Mouse (Mus musculus) lung, postnatal 0 days (tissue): ENCODE results near the gene Dlg2. TPM values are rescaled to one million over a fixed set of nuclear protein-coding genes. Genes with fewer than 3 reads are reported as not detected.

Experiments
- ATAC-seq: fragments of 200-750 bp; cut with Nextera tagmentation; 2 replicates; pipeline ENCODE4 v1.8.0; 2017; ENCODE audit warnings: moderate library complexity
- DNase-seq: peaks from one replicate; pipeline ENCODE4 v3.0.0-alpha.2; 2016; ENCODE audit warnings: low spot score
- H3K27ac ChIP-seq: fragments of 300-500 bp; sonication (generic); 2 replicates; pipeline ENCODE4 v1.5.1; 2014; ENCODE audit warnings: antibody characterized with exemption, mild to moderate bottlenecking, low read length, mixed read lengths
- H3K27me3 ChIP-seq: fragments of 300-500 bp; sonication (generic); replicated peaks from 2 replicates; pipeline ENCODE4 v1.6.1; 2014; ENCODE audit warnings: low read length, mixed read lengths; ENCODE audit not compliant: insufficient read depth
- H3K36me3 ChIP-seq: fragments of 300-500 bp; sonication (generic); 2 replicates; pipeline ENCODE4 v1.6.1; 2014; ENCODE audit warnings: low read length, mixed read lengths; ENCODE audit not compliant: insufficient read depth
- H3K4me1 ChIP-seq: fragments of 300-500 bp; sonication (generic); 2 replicates; pipeline ENCODE4 v1.6.1; 2014; ENCODE audit warnings: antibody characterized with exemption, low read depth, low read length, mixed read lengths; ENCODE audit not compliant: insufficient read depth
- H3K4me2 ChIP-seq: fragments of 300-500 bp; sonication (generic); replicated peaks from 2 replicates; pipeline ENCODE4 v1.6.1; 2014; ENCODE audit warnings: low read depth, mild to moderate bottlenecking, low read length, moderate library complexity, mixed read lengths
- H3K4me3 ChIP-seq: fragments of 300-500 bp; sonication (generic); 2 replicates; pipeline ENCODE4 v1.5.1; 2014; ENCODE audit warnings: low read depth, low read length
- H3K9ac ChIP-seq: fragments of 300-500 bp; sonication (generic); replicated peaks from 2 replicates; pipeline ENCODE4 v1.6.1; 2014; ENCODE audit warnings: low read depth, mild to moderate bottlenecking
- H3K9me3 ChIP-seq: fragments of 300-500 bp; sonication (generic); 2 replicates; pipeline ENCODE4 v1.6.1; 2016; ENCODE audit warnings: low read length, mixed read lengths
- CTCF ChIP-seq: IDR thresholded peaks from 2 replicates; pipeline ENCODE4 v1.5.1; 2016; ENCODE audit warnings: antibody characterized with exemption, mild to moderate bottlenecking
- EP300 ChIP-seq: IDR thresholded peaks from 2 replicates; pipeline ENCODE4 v1.6.1; 2016; ENCODE audit warnings: antibody characterized with exemption, mild to moderate bottlenecking, control low read depth
- whole genome bisulfite sequencing: fragments of 180-500 bp; shearing (Covaris S2); extraction: QIAGEN DNeasy Blood & Tissue Kit; methylation state at CpG from one replicate; pipeline ENCODE4 v1.1.7; 2014; 5-methylcytosine and 5-hydroxymethylcytosine counted together
- polyA plus RNA-seq: library from polyadenylated mRNA; unstranded; fragments of >200 nt; fragmentation: Nextera tagmentation; extraction: Ambion mirVana; gene quantifications from 2 replicates; pipeline ENCODE4 v1.2.1, GENCODE M21; 2015

The Dlg2 gene
- polyA plus RNA-seq, 1 experiment from 2014 or later = 0.43 TPM

DNA sequence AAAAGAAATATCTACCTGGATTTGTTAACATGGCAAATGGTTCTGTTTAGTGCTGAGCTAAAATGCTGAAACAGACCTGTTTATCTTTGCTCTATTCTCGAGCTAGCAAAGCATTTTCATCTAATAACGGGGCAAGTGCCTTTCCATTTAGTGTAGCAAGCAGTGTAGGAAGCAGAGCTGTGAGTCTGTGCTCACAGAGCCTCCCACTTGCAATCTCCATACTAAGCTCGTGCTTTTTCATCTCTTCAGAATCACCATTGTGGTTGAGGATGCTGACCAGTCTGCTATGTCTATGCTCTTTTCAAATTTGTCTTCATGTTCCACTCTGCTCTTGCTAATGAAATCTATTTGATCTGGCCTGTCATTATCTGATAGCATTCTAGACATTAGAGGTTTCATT is 1002.7 kb downstream of the Dlg2 start:
- H3K27me3 ChIP-seq = no peaks in the 10 kb centered on the region
- TF ChIP-seq EP300 (no peak), CTCF (no peak)
- no peak for DNase-seq
- WGBS = 50% methylated on average over 3 of the region's 3 CpGs
- H3K4me3 ChIP-seq = no peak overlapping the region
- H3K4me2 ChIP-seq = no peak overlapping the region
- no peaks in the 10 kb centered on the region for H3K36me3 ChIP-seq
- H3K9me3 ChIP-seq = no peaks in the 10 kb centered on the region
- H3K27ac ChIP-seq = no peak overlapping the region
- no peak for ATAC-seq
- no peaks in the 10 kb centered on the region for H3K4me1 ChIP-seq
- no peak overlapping the region for H3K9ac ChIP-seq

GRCm38 (mm10) chr7:91481574-91482197 is 1005.2 kb downstream of the Dlg2 start:
- no peak for DNase-seq
- TF ChIP-seq CTCF (no peak), EP300 (no peak)
- Histone ChIP-seq H3K4me3 (no peak overlapping the region), H3K4me2 (no peak overlapping the region), H3K9ac (no peak overlapping the region), H3K36me3 (no peaks in the 10 kb centered on the region), H3K27me3 (no peaks in the 10 kb centered on the region), H3K9me3 (no peaks in the 10 kb centered on the region), H3K27ac (no peak overlapping the region), H3K4me1 (no peaks in the 10 kb centered on the region)
- ATAC-seq = no peak
- 53% methylated on average over 1 of the region's 1 CpGs for WGBS

- no peak overlapping the region for H3K9ac ChIP-seq
- no peak overlapping the region for H3K27ac ChIP-seq
- H3K9me3 ChIP-seq = no peaks in the 10 kb centered on the region
- H3K4me2 ChIP-seq = no peak overlapping the region
- H3K27me3 ChIP-seq = no peaks in the 10 kb centered on the region
- H3K4me1 ChIP-seq = no peaks in the 10 kb centered on the region
- DNase-seq = no peak
- no peak for TF ChIP-seq CTCF
- TF ChIP-seq EP300 = no peak
- H3K4me3 ChIP-seq = no peak overlapping the region
- no peak for ATAC-seq
- no peaks in the 10 kb centered on the region for H3K36me3 ChIP-seq
- WGBS = 79% methylated on average over 3 of the region's 3 CpGs
Measured at GRCm38 (mm10) chr7:91493234-91493633, 1016.8 kb downstream of the Dlg2 start.

DNA sequence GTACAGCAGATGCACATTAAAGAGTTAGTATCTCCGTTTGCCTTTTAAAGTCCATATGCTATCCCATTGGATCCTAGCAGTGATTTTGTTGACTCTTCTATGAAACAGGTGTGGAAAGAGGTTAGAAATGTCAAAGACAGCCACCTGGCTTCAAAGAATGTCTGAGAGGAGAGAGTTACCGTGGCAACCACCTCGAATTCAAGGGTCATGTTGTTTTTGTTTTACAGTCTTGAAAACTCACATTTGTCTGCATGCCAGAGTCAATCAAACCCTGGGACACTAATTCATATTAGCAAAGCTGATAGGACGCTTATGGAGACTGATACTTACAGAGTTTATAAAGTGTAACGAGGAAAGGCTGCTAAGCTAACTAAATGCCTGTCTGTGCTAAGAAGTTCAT is 1019.1 kb downstream of the Dlg2 start:
- ATAC-seq (no peak), DNase-seq (no peak)
- Histone ChIP-seq H3K4me1 (no peaks in the 10 kb centered on the region), H3K27ac (no peak overlapping the region), H3K4me2 (no peak overlapping the region), H3K9me3 (no peaks in the 10 kb centered on the region), H3K9ac (no peak overlapping the region), H3K27me3 (no peaks in the 10 kb centered on the region), H3K4me3 (no peak overlapping the region), H3K36me3 (no peaks in the 10 kb centered on the region)
- 48% methylated on average over 5 of the region's 5 CpGs for WGBS
- no peak for TF ChIP-seq CTCF

- no peaks in the 10 kb centered on the region for H3K9me3 ChIP-seq
- no peaks in the 10 kb centered on the region for H3K4me1 ChIP-seq
- H3K27me3 ChIP-seq = no peaks in the 10 kb centered on the region
- H3K27ac ChIP-seq = no peak overlapping the region
- no peak overlapping the region for H3K4me2 ChIP-seq
- WGBS = 72% methylated on average over 1 of the region's 1 CpGs
- no peak overlapping the region for H3K9ac ChIP-seq
- H3K4me3 ChIP-seq = no peak overlapping the region
- no peak for ATAC-seq
- no peaks in the 10 kb centered on the region for H3K36me3 ChIP-seq
- no peak for DNase-seq
- no peak for TF ChIP-seq CTCF
- no peak for TF ChIP-seq EP300
Measured at GRCm38 (mm10) chr7:91511119-91511518, 1034.6 kb downstream of the Dlg2 start.

GRCm38 (mm10) chr7:91514445-91514844 is 1038.0 kb downstream of the Dlg2 start:
- no peaks in the 10 kb centered on the region for H3K27me3 ChIP-seq
- ATAC-seq = no peak

DNA sequence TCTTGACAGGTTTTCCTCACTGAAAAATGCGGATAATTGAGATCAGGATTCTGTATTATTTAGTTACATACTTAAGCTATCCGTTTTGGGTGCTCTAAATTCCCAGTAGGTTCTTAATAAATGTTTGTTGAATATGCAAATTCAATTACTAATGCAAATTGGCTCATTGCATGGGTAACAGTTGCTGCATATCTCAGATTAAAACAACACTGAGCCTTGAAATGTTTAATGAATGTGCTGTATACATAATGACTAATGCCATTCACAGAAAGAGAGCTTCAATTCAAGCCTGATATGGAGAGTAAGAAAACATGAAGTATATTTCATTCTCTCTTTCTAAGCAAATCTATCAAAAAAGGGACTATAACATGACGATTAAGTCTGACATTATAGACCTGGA is 1039.8 kb downstream of the Dlg2 start:
- no peaks in the 10 kb centered on the region for H3K4me1 ChIP-seq
- DNase-seq (no peak), ATAC-seq (no peak)
- no peaks in the 10 kb centered on the region for H3K27me3 ChIP-seq
- no peak for TF ChIP-seq CTCF
- TF ChIP-seq EP300 = no peak
- no peak overlapping the region for H3K4me2 ChIP-seq
- H3K4me3 ChIP-seq = no peak overlapping the region
- H3K27ac ChIP-seq = no peak overlapping the region
- no peaks in the 10 kb centered on the region for H3K36me3 ChIP-seq
- no peak overlapping the region for H3K9ac ChIP-seq
- 73% methylated on average over 3 of the region's 3 CpGs for whole genome bisulfite sequencing
- no peaks in the 10 kb centered on the region for H3K9me3 ChIP-seq

More at GRCm38 (mm10) chr7:91514445-91514844, 1038.0 kb downstream of the Dlg2 start:
- 46% methylated on average over 3 of the region's 3 CpGs for WGBS
- TF ChIP-seq EP300 (no peak), CTCF (no peak)
- Histone ChIP-seq H3K9ac (no peak overlapping the region), H3K4me3 (no peak overlapping the region), H3K27ac (no peak overlapping the region), H3K4me2 (no peak overlapping the region), H3K36me3 (no peaks in the 10 kb centered on the region), H3K4me1 (no peaks in the 10 kb centered on the region), H3K9me3 (no peaks in the 10 kb centered on the region)
- no peak for DNase-seq
